Mouse (Mus musculus): ENCODE data around the gene Lin37.

The Lin37 gene

DNA sequence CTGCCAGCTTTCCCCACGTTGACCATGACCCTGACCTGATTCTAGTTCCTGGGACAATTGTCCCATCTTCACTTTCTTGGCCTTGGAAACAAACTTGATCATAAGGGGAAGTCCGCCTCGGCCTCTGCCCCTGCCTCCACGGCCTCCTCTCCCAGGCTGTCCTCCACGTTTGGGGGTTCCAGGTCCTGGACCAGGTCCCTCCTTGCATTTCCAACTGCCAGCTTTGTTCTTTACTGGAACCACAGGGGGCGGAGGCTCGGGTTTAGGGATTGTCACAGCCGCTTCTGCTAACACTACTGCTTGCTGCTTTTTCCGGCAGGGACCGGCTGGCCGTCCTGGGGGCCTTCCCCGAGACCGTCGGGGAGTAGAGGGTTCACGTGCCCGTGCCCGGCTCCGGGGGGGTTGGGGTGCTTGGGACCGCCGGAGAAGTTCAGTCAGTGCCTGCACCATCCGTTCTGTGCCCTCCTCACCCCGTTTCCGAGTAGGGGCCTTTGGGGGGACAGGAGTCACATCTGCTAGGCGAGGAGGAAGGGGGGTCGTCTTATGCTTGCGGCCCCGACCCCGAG lies 26.9 kb upstream of the Lin37 start:
- no peak for DNase-seq (ENCODE audit: low read depth, low spot score)

DNA sequence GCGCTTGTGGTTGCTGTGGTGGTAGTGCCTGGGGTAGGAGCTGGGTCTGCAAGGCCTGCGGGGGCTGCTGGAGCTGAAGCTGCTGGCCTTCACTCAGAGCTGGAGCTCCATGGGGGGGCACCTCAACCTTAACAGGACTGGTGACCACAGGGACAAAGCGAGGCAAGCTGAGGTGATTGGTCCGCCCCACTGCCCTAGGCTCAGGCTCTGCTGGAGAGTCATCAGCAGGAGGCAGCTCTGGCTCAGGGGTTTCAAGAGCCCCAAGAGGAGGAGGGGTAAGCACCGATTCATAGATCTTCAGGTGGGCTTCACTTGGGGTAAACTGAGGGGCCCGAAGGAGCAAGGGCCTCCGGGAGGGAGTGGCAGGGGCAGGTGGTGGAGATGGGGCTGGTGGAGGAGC lies 25.5 kb upstream of the Lin37 start:
- no peak for DNase-seq (ENCODE audit: low read depth, low spot score)

DNA sequence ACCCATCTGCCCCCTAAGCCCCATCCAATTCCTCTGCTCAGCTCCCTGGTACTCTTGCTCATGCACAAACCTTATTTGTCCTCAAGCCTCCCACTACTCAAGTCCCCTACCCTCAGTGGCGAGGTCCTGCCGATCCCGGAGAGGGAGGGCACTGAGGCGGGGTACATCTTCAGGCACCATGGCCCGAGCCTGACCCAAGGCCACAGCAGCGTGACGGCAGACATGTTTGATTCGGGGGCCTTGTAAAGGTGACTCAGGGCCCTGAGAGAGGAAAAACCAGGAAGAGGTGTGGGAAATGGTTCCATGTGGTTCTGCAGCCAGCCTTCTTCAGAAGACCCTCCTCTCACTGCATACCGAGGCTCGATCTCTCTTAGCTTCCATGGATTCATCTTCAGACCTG lies 24.7 kb upstream of the Lin37 start:
- DNase-seq (ENCODE audit: low read depth, low spot score), result no peak

DNA sequence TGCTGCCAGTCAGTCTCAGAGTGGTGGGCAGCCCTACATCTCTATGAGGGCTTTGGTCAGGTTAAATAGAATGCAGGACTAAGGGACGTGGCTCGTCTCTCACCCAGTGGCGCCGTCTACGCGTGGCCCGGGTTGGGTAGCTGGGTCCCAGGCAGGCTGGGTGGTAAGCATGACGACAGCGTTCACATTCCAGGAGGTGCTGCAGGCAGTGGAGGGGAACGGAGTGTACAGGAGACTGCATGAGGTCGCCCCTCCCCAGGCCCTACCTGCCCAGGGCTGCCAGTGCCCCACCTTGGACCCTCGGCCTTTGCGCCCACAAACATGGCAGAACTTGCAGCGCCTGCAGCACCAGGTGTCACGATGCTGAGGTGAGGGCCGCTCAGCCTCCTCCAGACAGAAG lies 21.9 kb upstream of the Lin37 start:
- no peak for DNase-seq (ENCODE audit: low read depth, low spot score)

DNA sequence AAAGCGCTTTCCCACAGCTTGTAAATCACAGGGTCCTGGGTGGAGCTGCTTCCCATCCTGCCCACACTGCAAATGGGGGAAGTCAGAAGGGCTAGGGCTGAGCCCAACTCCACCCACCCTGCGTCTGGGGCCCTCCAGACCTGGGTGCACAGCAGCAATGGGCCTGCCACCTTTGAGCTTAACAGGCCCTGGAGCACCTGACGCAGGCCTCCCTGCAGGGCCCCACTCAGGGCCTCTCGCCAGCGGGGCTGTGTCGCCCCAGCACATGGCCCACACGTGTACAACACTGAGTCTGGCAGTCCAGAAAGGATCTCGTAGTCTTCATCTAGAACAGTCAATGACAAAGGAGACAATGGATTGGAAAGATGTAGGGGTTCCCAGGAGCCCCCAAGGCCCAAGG lies 20.3 kb upstream of the Lin37 start:
- no peak for DNase-seq (ENCODE audit: low read depth, low spot score)

DNA sequence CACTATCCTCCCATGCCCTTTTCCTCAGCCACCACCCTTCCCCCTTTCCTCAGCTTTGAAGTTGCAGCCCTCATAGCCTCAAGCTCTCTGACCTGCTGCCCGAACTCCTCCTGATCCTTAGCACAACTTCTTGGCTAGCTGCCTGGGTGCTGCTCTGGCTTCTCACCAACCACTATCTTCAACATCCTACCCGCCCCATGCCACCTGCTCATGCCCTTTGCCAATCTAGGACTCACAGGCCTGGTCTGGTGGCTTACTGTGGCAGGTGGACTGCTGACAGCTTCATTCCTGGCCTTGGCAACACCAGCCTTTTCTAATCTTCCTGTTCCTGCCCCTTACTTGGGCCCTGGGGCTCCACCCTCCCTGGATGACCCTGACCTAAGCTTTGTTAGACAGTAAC lies 13.3 kb upstream of the Lin37 start:
- no peak for DNase-seq (ENCODE audit: low read depth, low spot score)

DNA sequence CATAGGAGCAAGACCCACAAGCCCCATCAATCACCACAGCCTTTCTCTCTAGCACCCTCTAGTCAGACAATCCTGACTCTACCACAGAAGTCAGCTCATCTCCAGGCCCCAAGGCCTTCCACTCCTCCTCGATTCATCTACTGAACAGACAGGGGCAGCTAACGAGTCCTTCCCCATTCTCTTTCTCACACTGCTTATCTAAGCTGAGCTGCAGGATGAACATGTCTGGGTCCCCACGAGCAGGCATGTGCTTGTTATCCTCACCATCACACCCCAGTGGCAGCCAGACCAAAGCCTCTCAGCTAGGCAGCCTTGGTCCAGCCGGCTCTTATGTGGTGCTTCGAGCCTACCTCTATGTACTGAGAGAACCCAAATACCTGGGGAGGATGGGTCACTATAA lies 12.8 kb upstream of the Lin37 start:
- DNase-seq (ENCODE audit: low read depth, low spot score), result no peak

DNA sequence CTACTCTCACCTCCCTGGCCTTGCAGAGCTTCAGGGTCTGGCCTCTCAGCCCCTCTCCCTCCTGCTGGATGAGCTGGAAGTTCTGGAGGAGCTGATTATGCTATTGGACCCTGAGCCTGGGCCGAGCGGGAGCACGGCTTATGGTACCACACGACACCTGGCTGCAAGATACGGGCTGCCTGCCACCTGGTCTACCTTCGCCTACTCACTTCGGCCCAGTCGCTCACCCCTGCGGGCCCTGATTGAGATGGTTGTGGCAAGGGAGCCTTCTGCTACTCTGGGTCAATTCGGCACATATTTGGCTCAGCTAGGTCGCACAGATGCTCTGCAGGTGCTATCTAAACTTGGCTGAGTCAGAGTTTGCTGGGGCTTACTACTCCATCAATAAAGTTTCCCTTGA lies 7.9 kb upstream of the Lin37 start:
- DNase-seq (ENCODE audit: low read depth, low spot score), result no peak

DNA sequence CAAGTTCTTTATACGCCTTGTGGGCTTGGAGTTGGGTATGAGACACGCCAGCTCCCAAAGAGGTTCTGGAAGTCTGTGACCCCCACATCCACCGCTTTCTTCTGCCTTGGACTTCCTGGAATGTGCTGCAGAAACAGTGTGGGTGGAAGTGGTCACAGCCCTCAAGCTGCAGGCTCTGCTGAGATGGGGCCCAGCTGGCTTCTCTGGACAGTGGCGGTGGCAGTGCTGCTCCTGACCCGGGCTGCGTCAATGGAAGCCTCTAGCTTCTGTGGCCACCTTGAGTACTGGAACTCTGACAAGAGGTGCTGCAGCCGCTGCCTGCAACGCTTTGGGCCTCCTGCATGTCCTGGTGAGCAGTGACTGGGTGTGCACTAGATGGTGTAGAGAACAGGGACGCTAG lies 6.4 kb upstream of the Lin37 start:
- no peak for DNase-seq (ENCODE audit: low read depth, low spot score)

DNA sequence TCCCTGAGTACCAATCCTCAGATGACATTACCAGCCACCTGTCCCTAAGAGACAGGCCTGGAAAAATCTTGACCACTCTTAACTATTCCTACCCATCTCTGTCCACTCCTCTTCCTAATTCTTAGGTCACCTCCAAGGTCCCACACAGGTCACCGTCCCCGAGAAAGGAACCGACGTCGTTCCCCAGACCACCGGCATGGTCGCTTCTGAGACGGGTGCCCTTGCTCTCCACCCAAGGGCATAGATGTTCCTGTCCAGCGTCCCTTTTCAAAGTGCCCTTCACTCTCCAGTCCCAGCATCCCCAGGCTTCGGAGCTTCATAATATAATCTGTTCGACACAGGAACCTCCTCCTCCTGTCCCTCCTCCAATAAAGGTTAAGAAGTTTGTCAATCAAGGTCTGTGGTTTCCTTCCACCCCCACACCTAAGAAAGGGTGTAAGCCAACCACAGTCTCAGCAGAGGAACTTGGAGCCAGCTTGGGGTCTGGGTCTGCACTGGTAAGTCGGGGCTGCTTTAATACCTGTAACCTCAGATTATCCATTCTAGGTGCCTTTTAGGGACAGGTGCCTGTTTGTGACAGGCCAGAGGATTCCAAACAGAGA lies 5.4 kb upstream of the Lin37 start, which contains the start of gene Igflr1:
Gene Igflr1, plus strand, starts transcription at position 458 of the 602 bp plus-strand sequence.
- no peak for DNase-seq (ENCODE audit: low read depth, low spot score)

DNA sequence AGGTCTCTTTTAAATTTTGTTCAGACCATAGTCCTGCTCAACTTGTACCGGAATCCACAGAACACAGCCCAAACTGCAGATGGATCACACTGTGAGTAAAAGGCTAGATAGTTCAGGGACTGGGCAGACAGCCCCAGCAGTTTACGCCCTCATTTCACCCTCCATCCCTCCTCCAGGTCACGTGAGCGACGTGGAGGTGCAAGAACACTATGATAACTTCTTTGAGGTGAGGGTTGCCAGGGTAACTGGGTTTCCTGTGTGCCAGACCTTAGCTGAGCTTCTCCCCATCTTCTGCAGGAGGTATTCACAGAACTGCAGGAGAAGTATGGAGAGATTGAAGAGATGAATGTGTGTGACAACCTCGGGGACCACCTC lies 4.3 kb upstream of the Lin37 start:
- DNase-seq (ENCODE audit: low read depth, low spot score), result peak; percentile 17

DNA sequence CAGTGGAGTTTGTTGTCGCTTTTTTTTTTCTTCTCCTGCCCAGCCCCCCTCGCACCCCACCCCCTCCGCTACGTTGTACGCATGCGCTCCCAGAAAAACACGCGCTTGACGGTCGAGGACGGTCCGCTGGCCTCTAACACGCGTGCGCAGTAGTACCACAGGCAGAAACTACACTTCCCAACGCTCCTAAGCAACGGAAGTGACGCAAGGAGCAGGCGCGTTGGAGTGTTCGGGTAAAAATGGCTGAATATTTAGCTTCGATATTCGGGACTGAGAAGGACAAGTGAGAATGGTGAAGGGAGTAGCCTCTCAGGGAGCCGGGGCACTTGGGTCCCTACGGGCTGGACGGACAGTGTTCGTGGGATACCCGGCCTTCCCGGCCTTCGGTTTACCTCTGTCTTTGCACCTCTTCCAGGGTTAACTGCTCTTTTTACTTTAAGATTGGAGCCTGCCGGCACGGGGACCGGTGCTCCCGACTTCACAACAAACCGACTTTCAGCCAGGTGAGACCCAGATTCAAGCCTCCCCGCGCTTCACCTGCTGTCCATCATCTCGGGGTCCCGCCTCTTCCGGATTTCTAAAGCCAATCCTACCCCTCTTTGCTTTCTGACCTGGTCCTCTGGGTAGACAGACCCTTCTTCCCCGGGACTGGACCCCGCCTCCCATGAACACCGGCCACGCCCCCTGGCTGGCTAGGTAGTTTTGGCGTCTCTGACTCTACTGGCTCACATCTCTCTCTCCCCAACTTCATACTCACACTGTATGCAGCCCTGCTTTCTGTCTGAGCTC lies 3.7 kb upstream of the Lin37 start, which contains the start of the genes U2af1l4, Gm49396 and Psenen:
Gene U2af1l4, plus strand, starts transcription at position 185 of the 789 bp plus-strand sequence.
Gene Gm49396, plus strand, starts transcription at position 228 of the 789 bp plus-strand sequence.
Gene Psenen, minus strand, starts transcription at position 511 of the 789 bp plus-strand sequence.
- DNase-seq (ENCODE audit: low read depth, low spot score), result peak; percentile 96

DNA sequence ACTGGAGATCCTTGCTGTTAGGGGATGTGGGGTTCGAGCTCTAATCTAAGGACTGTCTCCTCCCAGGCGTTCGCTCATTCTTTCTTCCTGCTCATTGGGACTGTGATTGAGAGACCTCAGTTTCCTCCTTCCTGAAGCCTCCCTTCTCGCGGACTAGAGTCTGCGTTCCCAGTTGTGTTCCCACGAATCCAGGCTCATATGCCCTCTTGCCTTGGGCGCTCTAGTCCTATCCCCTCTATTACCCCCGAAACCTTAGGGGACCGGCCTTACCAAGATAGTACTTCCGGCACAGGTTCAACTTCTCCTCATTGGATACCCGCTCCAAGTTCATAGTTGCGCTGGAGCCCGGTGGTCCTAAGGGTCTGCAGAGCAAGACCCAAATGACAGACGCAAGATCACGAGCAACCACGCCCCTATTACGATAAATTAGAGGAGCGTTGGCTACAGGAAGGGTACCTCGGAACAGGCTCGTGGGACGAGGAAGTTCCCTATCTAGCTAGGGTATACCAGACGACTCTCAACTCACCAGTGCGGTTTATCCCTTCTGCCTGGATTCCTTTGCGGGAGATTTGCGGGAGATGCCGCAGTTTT lies 3.0 kb upstream of the Lin37 start:
- peak; percentile 20 for DNase-seq (ENCODE audit: low read depth, low spot score)

DNA sequence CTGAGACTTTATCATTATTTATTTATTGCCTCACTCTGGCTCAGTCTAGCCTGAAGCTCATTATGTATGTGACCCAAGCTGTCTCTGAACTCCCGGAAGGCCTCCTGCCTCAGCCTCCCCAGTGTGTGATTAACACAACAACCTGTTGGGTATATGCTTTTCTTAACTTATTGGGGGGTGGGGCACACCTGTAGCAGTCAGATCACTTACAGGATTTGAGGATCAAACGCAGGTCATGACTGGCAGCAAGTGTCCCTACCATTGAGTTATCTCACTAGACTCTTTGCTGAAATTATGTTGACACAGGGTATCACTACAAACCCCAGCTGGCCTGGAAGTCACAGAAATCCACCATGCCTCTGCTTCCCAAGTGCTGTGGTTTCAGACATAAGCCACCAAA lies 658 bp upstream of the Lin37 start:
- no peak for DNase-seq (ENCODE audit: low read depth, low spot score)

DNA sequence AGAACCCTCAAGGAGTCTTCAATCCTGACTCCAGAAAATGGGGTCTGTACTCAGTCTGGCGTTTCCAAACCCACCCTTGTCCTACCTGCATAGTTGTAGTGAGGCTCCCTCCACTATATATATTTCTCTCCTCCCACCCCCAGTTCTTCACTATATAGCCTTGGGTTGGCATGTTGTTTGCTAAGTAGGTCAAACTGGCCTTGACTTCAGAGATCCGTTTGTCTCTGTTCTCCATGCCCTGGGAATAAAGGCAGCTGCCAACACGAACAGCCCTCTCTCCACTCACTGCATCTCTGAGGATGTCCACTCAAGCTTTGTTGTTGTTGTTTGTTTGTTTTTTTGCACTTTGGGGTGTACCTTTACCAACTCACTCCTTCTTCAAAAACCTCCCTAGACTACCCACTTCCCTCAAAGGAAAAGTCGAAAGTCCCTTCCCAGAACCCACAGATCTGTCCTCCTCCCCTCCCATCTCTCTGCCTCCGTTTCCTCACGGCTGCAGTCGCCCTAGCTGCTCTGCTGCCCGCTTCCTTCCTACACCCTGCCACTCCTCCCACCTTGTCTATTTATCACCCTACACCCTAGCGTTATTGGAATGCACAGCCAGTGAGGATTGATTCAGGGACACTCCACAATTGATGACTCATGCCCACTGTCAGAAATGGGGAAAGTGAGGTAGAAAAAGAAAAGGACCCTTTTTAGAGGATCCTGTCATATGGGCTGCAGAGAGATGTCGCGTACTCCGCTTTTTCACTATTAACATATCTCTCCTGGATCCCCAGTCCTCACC lies 789 bp downstream of the Lin37 start:
- peak; percentile 49 for DNase-seq (ENCODE audit: low read depth, low spot score)

DNA sequence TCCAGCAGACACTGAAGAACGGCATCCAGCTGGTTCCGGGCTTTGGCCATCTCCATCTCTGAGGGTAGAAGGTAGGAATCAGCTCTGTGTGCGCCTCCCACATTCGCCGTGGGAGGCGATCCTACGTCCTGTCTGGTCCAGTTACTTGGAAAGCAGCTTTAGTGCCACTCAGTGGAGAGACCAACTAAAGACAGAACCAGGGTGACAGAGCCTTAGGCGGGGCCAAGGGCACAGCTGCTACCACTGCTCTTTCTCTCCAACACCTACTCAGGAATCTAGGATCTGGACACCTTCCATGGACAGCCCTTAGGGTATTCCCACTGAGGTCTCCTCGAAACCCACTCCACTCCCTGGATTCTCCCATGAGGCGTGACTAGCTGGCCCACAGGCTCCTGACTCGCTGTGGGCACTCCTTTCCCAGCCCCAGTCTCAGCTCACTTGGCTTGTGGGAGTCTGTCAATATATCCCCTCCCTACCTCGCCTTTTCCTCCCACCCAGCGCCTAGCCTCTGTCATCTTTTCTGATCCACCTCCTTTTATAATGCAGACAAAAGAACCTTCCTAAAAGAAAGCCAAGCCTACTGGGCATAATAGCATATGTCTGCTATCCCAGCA lies 1.6 kb downstream of the Lin37 start:
- no peak for DNase-seq (ENCODE audit: low read depth, low spot score)

DNA sequence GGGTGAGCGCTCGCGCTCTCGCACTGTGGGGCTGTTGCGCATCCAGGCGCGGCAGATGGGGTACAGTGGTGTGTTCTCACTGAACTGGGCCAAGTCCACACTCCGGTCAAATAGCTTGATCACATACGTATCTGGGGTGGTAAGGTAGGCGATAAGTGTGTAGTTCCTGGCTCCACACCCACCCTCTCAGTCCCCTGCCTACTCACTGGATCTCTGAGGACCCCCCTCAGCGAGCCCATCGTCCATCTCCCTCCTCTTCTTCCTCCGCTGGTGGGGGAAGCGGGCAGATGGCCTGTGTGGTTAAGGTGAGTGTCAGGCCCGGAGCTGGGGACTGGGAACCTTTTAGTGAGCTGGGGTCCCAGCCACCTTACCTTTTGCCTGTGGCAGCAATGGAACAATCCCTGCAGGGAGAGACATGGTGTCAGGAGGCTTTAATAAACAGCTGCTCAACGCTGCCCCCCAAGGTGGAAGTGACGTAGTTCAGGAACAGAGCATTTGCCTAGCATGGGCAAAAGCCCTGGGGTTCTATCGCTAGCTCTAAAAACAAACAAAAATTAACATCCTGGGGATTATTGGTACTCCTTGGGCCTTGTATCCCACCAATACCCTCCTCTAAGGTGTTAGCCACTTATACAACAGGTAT lies 2.6 kb downstream of the Lin37 start:
- no peak for DNase-seq (ENCODE audit: low read depth, low spot score)

DNA sequence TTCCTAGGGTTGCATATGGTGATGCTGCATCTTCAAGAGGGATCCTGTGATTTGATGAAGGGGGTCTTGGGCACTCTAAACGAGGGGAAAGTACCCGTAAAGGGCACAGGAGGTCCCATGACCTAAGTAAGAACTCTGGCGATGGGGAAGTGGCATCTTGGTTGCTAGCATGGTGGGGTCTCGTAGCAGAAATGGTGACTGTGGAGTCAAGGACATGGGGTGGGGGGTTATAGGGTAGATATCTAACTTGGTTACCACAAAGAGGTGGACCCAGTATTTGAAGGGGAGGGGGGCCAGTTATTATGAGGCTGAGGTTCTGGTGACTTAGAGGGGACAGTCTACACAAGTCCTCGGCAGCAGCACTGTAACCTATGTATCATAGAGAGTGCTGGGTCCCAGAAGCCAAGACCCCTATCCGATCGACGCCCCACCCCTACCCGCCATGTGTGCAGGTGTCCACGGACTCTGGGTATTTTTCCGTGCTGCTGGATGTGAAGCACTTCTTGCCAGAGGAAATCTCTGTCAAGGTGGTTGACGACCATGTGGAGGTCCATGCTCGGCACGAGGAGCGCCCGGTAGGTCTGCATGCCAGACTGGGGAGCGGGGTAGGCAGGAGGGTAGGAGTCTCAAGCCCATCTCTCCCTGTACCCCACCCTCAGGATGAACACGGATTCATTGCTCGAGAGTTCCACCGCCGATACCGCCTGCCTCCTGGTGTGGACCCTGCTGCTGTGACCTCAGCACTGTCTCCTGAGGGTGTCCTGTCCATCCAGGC lies 5.6 kb downstream of the Lin37 start:
- DNase-seq (ENCODE audit: low read depth, low spot score), result no peak

DNA sequence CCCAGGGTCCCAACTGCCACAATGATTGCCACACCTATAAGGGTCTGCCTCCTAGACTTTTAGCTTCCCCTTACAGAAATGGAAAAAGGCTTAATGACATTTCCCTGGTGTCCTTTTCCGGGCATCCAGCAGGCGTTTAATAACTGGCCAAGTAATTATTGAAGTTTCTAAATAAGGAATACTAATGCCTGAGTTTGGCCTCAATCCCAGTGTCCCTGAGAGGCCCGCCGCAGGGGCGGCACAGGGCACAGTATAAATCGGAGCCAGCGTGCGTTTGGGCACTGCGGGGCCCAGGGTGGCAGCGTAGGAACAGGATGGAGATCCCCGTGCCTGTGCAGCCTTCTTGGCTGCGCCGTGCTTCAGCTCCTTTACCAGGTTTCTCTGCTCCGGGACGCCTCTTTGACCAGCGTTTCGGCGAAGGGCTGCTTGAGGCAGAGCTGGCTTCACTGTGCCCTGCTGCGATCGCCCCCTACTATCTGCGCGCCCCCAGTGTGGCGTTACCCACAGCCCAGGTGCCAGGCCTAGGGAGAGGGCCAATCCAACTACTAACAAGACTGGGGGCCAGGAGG lies 6.5 kb downstream of the Lin37 start:
- DNase-seq (ENCODE audit: low read depth, low spot score), result peak; percentile 28
